Mouse (Mus musculus) adrenal gland, postnatal 14 days (tissue): ENCODE results near the gene Gan. TPM values are rescaled to one million over a fixed set of nuclear protein-coding genes. Genes with fewer than 3 reads are reported as not detected.

Experiments
- DNase-seq: peaks from one replicate; pipeline ENCODE4 v3.0.0; 2021; ENCODE audit warnings: mixed read lengths
- total RNA-seq: library from RNA; stranded (reverse); gene quantifications from 2 replicates; pipeline ENCODE4 v1.2.3, GENCODE M21; 2021

Gan gene
- total RNA-seq, 1 experiment from 2014 or later: 9.1 TPM

GRCm38 (mm10) chr8:117156866-117157768, 818 bp upstream of the Gan start:
- no peak for DNase-seq

GRCm38 (mm10) chr8:117157769-117158091, 205 bp upstream of the Gan start:
- peak; percentile 97 for DNase-seq

- peak; percentile 59 for DNase-seq
Observed at GRCm38 (mm10) chr8:117159031-117159430, 1.1 kb downstream of the Gan start.

- DNase-seq: no peak
Observed at GRCm38 (mm10) chr8:117164912-117165311, 7.0 kb downstream of the Gan start.

- no peak for DNase-seq
Observed at GRCm38 (mm10) chr8:117165542-117165941, 7.6 kb downstream of the Gan start.

- DNase-seq: peak; percentile 41
Observed at GRCm38 (mm10) chr8:117166515-117166914, 8.6 kb downstream of the Gan start.

GRCm38 (mm10) chr8:117167243-117167883, 9.4 kb downstream of the Gan start:
- no peak for DNase-seq

- no peak for DNase-seq
Observed at GRCm38 (mm10) chr8:117168378-117168777, 10.4 kb downstream of the Gan start.

- DNase-seq: no peak
Observed at GRCm38 (mm10) chr8:117171826-117172225, 13.9 kb downstream of the Gan start.

GRCm38 (mm10) chr8:117172904-117173303, 15.0 kb downstream of the Gan start:
- DNase-seq: peak; percentile 74

- no peak for DNase-seq
Observed at GRCm38 (mm10) chr8:117173690-117174089, 15.8 kb downstream of the Gan start.

- DNase-seq: no peak
Observed at GRCm38 (mm10) chr8:117174536-117174935, 16.6 kb downstream of the Gan start.

GRCm38 (mm10) chr8:117176308-117176707, 18.4 kb downstream of the Gan start:
- no peak for DNase-seq

- no peak for DNase-seq
Observed at GRCm38 (mm10) chr8:117177236-117177635, 19.3 kb downstream of the Gan start.

- DNase-seq: no peak
Observed at GRCm38 (mm10) chr8:117178039-117178438, 20.1 kb downstream of the Gan start.

GRCm38 (mm10) chr8:117178676-117179075, 20.7 kb downstream of the Gan start:
- peak; percentile 53 for DNase-seq

- no peak for DNase-seq
Observed at GRCm38 (mm10) chr8:117182746-117183145, 24.8 kb downstream of the Gan start.

- no peak for DNase-seq
Observed at GRCm38 (mm10) chr8:117183664-117184377, 25.9 kb downstream of the Gan start.

GRCm38 (mm10) chr8:117194355-117194754, 36.4 kb downstream of the Gan start:
- no peak for DNase-seq

- no peak for DNase-seq
Observed at GRCm38 (mm10) chr8:117196593-117196992, 38.7 kb downstream of the Gan start.

GRCm38 (mm10) chr8:117197551-117197950, 39.6 kb downstream of the Gan start:
- DNase-seq: no peak

GRCm38 (mm10) chr8:117198141-117198935, 40.4 kb downstream of the Gan start:
- peak; percentile 69 for DNase-seq
